8 mouse cellular contexts compared by ENCODE assay signal in genomic region chr7:73654193-73654871, GRCm38 (mm10).
DNase-seq lines count a peak whose midpoint lies in the region; ATAC-seq and TF ChIP-seq lines count a peak whose summit lies in the region.

No protein-coding gene starts in this region.

- TF ChIP-seq CTCF in Patski (IDR thresholded peaks at IDR 0.05): peak; percentile 71
- peak; percentile 83 for TF ChIP-seq CTCF in cortical plate, adult 2 months (IDR thresholded peaks at IDR 0.05; ENCODE audit: extremely low read depth, insufficient read depth, low read length)

- H3K9me3 ChIP-seq in midbrain, embryonic 11.5 days (ENCODE audit: control insufficient read depth, low read length): no peaks in the 10 kb centered on the region

- no peak overlapping the region for H3K9ac ChIP-seq in midbrain, embryonic 11.5 days (ENCODE audit: low read length)

- H3K4me3 ChIP-seq in cortical plate, adult 2 months (ENCODE audit: insufficient read depth, low read length): no peak overlapping the region
- H3K4me3 ChIP-seq in midbrain, embryonic 11.5 days (ENCODE audit: low read depth, low read length): no peak overlapping the region

- no peak overlapping the region for H3K4me2 ChIP-seq in midbrain, embryonic 11.5 days

- no peaks in the 10 kb centered on the region for H3K36me3 ChIP-seq in midbrain, embryonic 11.5 days (ENCODE audit: control insufficient read depth, insufficient read depth, low read length)

- no peak for ATAC-seq in Patski
- ATAC-seq in midbrain, embryonic 11.5 days (ENCODE audit: low FRiP score): peak; percentile 44; the same call in 1 of the 2 replicates

- H3K27ac ChIP-seq in cortical plate, adult 2 months (ENCODE audit: insufficient read depth, low read length): no peak overlapping the region
- no peak overlapping the region for H3K27ac ChIP-seq in midbrain, embryonic 11.5 days (ENCODE audit: low read depth, low read length)

- 41% methylated on average over 12 of the region's 12 CpGs for WGBS in midbrain, embryonic 11.5 days

- in situ Hi-C loops in Patski (cut with MboI; ENCODE audit: low pct_unique_long_range_greater_than_20kb): loop anchor here (5.0 to 25.0 kb wide), 3 partner anchors 290 to 1262 kb away; no protein-coding TSS in a partner anchor

- H3K4me1 ChIP-seq in cortical plate, adult 2 months (ENCODE audit: control insufficient read depth, insufficient read depth, low read length): no peaks in the 10 kb centered on the region
- H3K4me1 ChIP-seq in midbrain, embryonic 11.5 days (ENCODE audit: control insufficient read depth, insufficient read depth, low read length): no peaks in the 10 kb centered on the region

- no peak for TF ChIP-seq POLR2A in cortical plate, adult 2 months (IDR thresholded peaks at IDR 0.05; ENCODE audit: extremely low read depth, insufficient read depth, low read length)

- POLR2A ChIA-PET in Patski (lab: Charles Lee): no interaction called here

- no peaks in the 10 kb centered on the region for H3K27me3 ChIP-seq in Patski
- H3K27me3 ChIP-seq in midbrain, embryonic 11.5 days (ENCODE audit: control insufficient read depth, insufficient read depth, low read length): no peaks in the 10 kb centered on the region; the same call in 1 of the 2 replicates

- CTCF ChIA-PET in Patski (lab: Charles Lee): interaction anchor here (0.8 to 2.4 kb wide), 6 partner anchors 302 to 714 kb away, joined by 3 to 18 read pairs (median 3); no protein-coding TSS in a partner anchor

- DNase-seq in left cerebral cortex, adult 11 months (ENCODE audit: low spot score): peak; percentile 69
- DNase-seq in left cerebral cortex, adult 8-10 months (ENCODE audit: low spot score in 2 of 2): no peak
- no peak for DNase-seq in Patski (ENCODE audit: low read depth, low spot score)
- DNase-seq in heart, postnatal 4 days: peak; percentile 49
- DNase-seq in kidney, postnatal 4 days: peak; percentile 34 to 53
- peak; percentile 94 for DNase-seq in midbrain, embryonic 11.5 days (ENCODE audit: low spot score, missing footprints)
- DNase-seq in testis, postnatal 10 days (ENCODE audit: low spot score): peak; percentile 48

Comparison
In these comparisons a context has a peak if more than half of its experiments do, and no peak if none do; other contexts are left out.
1. DNase-seq: peak in left cerebral cortex, adult 11 months (single experiment), heart, postnatal 4 days (single experiment), kidney, postnatal 4 days (2 of 2), midbrain, embryonic 11.5 days (single experiment) and testis, postnatal 10 days (single experiment); none in left cerebral cortex, adult 8-10 months (0 of 2) and Patski (single experiment).